Mouse (Mus musculus) CD4-positive, CD25-positive, alpha-beta regulatory T cell, adult 2 months (primary cell): ENCODE data around the gene Adgrb3.
"Not testable (repeated sequence)": the region's sequence is repeated elsewhere in the genome, so short reads cannot be mapped to it uniquely, and the experiment has no call there.

Experiments used
- DNase-seq: peaks from one replicate; pipeline ENCODE4 v3.0.0-alpha.2; 2012; ENCODE audit warnings: low read depth, low spot score

Gene Adgrb3

DNA sequence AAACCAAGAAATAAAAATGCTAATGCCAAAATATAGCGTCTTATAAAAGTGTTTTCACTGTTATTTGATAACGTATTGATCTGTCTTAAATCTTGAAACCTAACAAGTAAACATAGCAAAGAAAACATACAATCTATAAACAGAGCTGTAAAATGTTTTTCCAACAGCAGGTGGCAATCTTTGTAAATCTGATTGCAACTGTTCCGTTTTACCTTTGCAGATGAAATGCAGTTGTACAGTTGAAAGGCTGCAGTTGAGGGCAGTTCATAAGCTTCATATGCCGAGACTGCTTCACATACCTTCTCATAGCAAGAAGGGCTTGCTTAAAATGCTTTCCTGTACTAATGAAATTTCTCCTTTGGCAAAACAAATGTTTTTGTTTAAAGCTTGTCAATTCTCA, 302.5 kb downstream of the Adgrb3 start:
- no peak for DNase-seq

DNA sequence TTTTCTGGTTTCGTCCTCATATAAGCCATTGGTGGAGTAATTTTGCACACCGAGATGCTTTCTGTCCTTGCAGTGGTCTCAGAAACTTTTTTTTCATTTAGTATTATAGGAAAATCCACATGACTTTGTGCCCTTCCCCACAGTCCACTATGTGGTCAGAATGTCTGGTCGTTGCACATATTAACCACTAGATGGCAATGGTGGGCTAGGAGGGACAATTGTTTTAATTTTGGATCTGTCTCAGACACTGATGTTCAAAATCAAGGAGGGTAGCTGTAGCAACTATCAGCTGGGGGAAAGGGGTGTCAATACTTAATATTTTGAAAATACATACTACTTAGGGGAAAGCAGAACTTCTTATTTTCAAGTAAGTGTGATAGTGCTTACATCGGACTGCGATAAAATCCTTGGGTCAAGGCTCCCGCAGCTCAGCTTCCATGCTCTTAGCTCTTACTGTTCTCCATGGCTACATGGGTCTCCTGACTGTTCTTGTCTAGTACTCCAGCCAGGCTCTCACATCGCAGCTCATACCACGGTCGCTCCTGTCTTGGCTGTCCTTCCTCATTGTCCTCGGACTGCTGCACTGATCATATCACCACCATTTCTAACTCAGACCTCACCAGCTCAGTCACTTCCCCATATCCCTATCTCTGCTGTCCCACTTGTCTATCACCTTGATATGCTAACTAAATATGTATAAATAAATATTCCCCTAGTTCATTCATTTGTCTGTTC, 319.0 kb downstream of the Adgrb3 start:
- no peak for DNase-seq

DNA sequence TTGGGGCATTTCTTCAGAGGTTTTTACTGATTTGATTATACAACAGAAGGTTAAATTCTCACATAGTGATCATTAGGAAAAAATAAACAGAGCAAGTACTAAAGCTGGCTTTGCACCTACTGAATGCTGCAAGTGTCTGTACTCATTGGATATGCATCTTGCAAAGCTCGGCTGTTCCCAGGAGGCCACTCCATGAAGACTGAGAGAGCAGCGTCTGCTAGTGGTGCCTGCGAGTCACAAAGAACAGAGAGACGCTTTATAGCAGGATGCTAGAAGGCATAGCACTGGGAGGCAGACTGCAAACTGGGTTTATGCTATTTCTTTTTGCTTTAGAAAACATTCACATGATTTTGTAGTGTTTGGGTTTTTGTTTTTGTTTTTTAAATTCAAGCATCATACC, 325.2 kb downstream of the Adgrb3 start:
- no peak for DNase-seq

DNA sequence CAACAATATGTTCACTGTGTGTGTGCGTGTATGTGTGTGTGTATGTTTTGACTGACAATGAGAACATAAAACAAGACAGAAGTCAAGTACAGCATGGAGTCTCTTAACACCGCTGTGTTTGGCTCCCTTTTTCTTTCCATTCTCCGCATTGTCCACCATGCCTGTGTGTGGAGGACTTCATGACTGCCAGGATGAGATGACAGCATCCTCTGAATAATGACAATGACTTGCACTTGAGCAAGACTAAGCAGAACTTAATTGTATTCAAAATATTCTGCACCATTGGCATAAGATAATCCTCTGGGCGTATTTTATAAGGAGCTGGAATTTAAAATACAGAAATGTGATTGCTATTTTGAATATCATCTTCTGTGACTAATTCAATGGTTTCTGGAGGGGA, 326.0 kb downstream of the Adgrb3 start:
- no peak for DNase-seq

DNA sequence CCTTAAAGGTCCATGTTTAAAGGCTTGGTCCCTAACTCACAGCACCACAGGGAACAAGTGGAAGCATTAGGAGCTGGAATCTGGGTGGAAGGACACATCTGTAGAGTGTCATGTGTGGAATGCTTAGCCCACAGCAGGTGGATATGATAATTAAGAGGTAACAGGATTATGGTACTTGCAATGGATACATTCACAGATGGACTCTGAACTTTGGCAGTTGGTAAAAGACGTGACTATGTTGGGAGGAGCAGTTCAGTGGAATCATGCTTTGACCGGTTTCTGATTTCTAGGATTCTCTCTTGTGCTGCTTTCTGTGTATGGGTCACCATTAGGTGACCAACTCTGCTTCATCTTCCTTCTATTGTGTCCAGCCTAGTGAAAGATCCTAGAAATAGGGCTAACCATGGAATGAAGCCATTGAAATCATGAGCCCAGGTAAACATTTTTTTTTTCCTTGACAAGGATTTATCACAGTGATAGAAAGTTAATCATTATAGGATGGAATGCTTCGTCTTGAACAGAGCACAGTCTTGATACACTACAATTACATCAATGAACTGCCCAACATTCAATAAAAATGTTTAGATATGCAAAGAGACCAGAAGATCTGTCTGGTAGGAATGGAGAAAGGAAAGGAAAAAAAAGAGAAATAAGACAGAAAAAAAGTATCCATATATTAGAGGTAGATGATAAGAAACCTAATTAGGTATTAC, 334.1 kb downstream of the Adgrb3 start:
- DNase-seq: no peak

DNA sequence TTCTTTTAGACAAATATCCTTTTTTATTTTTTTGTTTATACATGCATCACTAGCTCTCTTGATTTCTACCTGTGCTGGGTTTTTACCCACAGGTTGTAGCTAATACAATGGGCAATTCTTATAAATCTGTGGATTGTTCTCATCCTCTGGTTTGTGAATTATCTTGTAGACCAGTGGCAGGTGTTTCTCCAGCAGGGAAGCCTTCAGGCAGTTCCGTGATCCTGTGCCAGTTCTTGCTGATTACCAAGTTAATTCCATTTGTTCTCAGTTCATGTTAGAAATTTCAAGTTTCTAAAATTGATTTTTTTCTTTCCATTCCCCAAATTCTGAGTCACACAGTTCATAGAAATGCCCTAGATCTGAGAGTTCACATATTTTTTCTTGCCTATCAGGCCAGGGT, 338.0 kb downstream of the Adgrb3 start:
- DNase-seq: no peak

DNA sequence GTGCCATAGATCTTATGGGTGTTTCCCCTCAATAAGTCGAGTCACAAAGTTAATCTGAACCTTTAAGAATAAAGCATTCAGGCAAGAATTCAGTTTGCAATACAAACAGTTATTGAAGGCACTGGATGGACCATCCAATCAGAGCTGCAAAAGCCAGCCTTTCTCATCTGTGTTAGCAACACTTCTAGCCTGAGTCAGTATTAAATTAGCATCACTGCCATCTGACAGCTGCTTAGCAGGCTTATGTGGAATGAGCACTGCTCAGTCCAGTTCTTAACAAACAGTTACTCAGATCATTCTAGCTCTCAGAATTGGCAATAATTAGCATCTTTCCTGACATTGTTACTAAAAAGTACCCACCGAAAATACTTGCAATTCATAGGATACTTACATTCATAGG, 339.3 kb downstream of the Adgrb3 start:
- no peak for DNase-seq

DNA sequence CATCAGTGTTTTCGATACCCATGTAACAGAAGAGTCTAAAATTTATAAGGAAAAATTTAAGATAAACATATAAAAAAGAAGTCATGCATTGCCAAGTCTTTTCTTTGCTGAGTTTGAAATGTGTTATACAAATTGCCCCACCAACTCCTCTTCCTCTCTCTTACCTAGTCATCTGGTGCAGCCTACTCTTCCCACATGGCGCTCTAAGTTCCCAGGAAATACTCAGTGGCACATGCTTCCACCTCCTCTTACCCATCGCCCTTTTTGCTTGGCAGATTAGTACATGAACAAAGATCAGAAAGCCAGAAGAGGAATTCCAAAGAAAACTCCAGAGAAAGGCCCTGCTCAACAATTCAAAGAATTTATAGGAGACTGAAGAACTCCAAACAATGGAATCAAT, 353.8 kb downstream of the Adgrb3 start:
- no peak for DNase-seq

DNA sequence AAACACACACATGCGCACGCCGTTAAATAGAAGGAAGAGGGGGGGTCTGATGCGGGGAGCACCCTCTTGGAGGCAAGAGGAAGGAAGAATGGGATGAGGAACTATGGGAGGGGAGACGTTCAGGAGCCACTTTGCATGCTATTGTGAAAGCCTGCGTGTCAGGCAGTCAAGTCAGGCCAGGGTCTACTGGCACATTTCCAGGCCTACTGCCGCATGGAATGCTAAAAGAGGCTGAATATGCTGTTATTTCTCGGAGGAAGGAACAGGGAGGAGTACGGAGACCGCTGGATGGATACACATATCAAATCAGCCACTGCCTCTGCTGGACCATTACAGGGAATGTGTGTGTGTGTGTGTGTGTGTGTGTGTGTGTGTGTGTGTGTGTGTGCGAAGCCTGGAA, 355.0 kb downstream of the Adgrb3 start:
- DNase-seq: no peak

DNA sequence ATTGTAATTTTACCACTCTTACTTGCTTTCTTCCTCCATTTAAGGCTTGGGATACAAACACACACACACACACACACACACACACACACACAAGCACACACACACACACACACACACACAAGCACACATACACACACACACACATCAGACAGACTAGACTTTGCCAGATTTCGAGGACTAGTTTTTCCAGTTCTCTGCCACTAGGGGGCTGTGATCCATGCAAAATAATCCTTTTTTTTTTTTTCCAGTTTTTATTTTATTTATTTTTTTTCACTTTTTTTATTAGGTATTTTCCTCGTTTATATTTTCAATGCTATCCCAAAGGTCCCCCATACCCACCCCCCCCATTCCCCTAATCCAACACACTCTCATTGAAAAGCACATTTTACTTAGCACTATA, 357.9 kb downstream of the Adgrb3 start:
- DNase-seq: not testable (repeated sequence)

DNA sequence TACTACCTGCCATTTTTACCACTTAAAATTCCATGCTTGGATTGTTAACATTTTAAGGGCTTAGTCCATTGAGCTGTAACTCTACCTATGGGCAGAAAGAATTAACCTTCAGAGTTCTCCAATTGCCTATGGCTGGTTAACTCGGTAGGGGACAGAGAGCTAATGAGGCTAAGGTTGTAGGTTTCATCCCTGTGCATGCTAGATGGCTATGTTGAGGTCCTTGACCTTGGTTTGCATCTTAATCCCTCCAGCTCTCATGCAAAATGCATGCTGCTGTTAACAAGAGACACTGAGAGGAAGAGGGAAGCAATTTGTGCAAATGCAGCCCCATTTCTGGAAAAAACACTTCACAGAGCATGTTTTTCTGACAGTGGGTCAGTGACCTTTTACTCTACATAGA, 366.9 kb downstream of the Adgrb3 start:
- DNase-seq: no peak

DNA sequence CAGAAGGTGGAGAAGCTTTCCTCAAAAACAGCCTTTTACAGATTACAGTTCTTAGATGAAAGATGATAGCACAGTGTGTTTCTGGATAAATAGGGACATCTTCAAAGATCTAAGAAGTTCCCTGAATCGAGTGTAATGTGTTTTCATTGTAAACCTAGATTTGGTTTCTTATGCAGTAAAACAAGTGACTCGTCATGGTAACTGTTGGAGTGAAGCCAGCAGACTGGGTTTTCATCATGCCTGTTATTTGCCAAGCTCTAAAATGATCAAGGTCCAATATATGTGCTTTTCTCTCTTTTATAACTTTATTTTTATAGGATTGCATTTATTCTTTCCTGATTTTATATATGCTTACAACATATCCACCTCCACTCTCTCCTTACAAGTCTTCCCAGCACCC, 394.0 kb downstream of the Adgrb3 start:
- no peak for DNase-seq

DNA sequence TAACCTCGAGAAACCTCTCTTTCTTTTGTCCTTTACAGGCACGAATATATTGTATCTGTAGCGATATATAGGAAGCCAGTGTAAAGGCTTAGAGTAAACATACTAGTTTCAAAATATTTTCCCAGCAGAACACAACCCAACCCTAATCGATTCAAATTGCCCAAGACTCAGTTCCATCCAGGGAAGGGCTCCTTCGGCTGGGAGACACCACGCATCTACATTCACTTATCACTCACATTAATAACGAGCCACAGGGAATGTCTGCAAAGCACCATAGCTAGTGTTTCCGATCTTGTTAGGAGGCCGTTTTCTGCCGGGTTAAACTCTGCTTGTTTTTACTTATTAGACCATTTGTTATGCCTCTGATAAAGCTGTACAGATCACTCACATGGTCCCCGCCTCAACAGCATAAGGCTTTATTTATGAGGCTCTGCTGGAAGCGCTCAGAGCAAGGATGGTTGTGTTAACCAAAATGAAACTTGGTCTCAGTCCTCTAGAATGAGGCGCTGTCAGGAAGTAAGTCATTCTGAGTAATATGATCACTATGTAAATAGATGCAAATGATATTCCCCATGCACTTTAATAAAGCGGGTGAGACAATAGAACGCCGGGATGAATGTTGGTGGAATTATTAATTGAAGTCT, 399.2 kb downstream of the Adgrb3 start:
- no peak for DNase-seq

DNA sequence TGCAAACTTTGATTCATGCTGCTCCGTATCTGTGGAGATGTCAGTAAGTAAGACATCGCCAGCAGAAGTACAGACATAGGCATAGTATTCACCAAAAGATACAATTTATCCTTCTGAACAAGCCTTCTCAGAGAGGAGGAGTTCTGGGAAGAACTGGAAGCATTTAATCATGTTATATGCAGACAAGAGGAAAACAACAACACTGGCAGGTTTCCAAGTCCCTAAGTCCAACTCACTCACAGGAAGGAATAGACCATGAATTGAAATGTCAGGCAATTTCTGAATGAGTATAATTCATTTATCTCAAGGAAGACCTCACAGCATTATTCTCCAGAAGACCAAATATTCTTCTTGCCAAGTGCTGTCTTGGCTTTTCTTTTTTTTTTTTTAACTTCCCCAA, 408.8 kb downstream of the Adgrb3 start:
- no peak for DNase-seq

DNA sequence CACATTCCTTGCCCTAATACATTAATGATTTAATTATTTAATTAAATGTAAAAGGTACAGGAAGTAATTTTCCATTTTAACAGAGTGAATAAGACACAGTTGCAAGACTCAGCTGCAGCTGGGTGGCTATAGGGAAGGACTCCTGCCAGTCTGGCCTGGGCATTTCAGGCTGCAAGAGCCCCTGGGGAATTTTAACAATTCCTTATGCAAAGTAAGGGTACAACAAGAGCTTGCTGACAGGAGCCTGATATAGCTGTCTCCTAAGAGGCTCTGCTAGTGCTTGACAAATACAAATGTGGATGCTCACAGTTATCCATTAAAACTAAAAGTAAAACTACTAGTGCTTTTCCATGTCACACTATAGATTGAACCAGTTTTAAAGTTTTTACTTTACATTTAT, 410.1 kb downstream of the Adgrb3 start:
- no peak for DNase-seq

DNA sequence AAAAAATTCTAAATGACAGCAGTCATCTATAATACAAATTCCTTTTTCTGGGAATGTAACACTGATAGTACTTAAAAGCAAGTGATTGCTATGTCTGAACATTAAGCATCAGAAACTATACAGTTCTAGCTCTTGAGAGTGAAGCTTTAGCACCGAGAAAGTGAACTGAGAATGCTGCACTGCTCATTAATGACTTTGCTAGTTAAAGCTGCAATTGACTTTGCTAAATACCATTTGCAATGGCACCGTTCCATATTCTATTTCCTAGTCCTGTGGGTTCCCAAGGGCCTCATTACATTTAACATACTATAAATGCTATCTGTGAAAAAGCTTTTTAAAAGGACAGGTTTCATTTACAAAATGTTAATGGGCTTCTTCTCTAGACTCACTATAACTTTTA, 414.4 kb downstream of the Adgrb3 start:
- DNase-seq: no peak

DNA sequence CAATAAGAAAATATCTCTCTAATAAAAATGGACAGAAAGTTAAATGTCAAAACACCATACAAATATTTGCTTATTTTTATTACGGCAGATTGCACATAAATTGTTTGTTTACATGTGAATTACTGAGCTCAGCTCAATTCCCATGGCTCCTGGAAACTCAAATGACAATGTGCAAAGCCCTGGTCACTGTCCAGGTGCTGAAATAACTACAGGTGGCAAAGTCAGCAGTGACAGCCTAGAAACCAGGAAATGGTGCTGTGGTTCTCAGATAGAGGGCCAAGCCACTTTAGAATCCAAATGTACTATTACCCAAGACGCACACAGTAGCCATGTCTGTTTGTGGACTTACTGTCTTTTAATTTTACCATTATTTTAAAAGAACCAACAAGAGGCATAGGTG, 465.3 kb downstream of the Adgrb3 start:
- DNase-seq: no peak

DNA sequence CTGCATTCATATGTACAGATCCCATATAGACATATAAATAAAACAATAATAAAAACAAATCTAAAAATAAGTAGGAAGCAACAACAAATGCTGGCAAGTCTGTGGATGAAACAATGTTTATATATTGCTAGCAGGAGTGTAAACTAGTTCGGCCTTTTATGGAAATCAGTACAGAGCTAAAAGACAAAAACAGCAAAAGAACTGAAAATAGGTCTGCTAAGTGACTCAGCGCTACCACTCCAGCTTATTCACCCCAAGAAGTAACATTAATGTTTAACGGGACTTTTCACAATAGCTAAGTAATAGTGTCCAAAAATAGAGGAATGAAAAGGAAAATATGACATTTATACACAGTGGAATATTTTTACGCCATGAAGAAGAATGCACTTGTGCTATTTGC, 471.0 kb downstream of the Adgrb3 start:
- no peak for DNase-seq

DNA sequence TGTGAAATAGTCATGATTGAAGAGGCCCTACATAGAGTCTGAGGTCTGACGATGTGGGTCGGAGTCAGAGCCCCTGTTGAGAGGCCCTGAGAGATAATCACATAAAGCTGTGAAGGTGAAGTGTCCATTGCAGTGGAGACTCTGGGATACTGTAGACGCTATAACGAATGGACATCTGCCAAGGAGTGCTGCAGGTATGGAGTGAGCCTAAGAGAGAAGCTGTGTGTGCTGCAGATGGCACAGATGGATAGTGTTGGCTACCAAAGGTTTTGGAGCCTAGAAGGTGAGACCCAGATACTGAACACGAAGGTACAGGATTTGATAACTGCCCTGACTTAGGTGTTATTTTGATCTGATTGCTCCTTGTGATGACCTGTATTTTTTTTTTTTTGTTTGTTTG, 474.0 kb downstream of the Adgrb3 start:
- no peak for DNase-seq

DNA sequence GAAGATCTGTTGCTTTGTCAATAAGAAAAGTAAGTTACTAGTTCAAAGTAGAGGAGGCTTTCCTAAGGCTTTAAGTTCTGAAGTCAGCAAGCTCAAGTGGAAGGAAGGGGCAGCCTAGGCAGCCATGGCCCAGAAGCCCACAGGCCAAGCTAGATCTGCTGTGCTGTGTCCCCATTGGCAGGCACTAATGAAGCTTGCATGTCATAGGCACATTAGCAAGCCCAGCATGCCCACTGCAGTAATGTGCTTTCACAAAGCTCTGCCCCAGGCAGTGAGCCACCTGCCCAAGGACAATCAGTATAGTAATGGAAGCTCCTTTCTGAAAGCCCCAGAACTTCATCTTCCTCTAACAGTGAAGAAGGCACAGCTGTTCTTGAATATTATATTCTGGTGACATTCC, 484.6 kb downstream of the Adgrb3 start:
- DNase-seq: no peak

DNA sequence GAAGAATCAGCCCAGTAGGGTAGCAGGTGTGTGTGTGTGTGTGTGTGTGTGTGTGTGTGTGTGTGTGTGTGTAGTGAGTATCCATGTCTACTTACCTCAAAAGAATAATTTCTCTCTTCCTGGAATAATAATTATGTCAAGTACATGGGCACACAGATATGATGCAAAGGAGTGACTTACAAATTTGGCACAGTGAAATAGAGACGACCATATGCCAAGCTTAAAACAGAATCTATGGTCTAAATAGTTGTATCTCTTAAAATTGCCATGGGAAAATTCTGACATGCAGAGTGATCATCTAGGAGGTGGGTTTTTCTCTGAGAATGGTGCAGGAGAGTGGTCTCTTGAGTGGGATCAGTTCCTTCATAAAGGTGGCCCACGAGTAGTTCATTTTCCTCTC, 504.1 kb downstream of the Adgrb3 start:
- DNase-seq: no peak

DNA sequence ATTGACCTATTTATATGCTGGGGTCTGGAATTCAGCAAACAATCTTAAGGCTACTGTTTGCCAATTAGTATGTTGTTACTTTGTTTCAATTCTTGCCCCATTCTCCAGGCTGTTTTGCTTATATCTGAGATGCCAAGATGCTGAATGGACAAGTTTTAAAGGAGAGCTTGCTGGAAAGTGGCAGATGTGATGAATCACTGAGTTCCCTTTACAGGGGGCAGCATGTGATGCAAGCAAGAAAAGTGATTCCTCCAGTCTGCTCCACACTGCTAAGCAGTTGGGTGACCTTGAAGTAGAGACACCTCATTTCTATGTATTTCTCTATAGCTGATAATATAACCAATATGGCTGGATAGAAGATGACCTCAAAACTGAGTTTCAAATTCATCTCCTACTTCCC, 512.4 kb downstream of the Adgrb3 start:
- no peak for DNase-seq

DNA sequence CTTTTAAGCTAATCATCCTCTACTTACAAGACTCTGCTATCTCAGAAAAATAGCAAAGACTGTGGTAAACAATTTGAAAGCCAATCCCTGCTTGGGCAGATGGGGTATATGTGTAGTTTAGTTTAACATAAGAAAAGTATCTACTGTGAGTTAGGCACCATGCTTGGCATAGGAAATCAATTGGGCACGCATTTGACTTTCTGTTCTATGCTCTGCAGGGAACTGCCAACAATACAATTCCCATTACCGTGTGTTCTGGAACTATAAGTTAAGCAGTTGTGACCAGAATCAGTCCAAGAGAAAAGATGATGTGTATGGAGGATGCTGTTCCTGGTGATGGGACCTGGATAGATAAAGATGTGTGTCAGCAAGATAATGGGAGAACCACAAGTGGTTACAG, 517.2 kb downstream of the Adgrb3 start:
- DNase-seq: no peak
